Mouse (Mus musculus) left cerebral cortex, adult 18-20 months (tissue): Measurements from ENCODE around the gene Homer1. TPM values are rescaled to one million over a fixed set of nuclear protein-coding genes. Genes with fewer than 3 reads are reported as not detected.

Source experiments
- DNase-seq, 2 experiments: peaks; one replicate each; pipeline ENCODE4 v3.0.0; 2021 to 2022; ENCODE audit warnings: low spot score in 2 of 2, mixed read lengths in 1 of 2
- total RNA-seq, 2 experiments: library from RNA; stranded (reverse); gene quantifications; 2 replicates each; pipeline ENCODE4 v1.2.3; 2021

Homer1 gene
- total RNA-seq, 2 experiments from 2014 or later = 319 to 463 TPM

DNA sequence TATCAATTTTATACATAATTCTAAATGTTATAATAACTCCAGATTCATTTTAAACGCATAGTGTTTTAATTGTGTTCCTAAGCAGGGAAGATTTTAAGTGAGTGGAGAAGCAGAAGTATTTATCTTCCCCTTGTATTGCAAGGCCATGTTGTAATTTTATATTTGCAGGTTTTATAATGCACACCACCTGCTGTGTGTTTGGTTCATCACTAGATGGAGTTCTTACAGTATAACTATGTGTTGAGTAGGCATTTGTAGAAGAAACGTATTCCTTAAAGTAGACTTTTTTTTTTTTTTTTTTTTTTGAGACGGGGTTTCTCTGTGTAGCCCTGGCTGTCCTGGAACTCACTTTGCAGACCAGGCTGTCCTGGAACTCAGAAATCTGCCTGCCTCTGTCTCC lies 35.9 kb downstream of the Homer1 start:
- DNase-seq = no peak

DNA sequence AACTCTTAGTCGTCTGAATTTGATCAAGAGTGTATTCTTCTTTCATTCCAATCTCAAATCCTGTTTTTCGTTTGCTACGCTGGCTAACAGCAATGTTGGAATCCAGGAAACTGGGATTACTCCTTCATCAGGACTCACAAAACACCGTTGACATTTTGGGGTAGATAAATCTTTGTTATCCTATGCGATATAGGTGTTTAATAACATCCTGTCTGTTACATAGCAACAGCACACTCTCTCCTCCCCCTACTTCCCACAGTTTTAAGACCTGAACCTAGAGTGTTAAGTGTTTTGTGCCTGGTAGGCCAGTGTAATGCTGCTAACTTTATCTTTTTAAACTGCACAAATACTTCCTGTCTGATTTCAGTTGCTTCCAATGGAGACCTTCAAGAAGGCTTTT lies 39.0 kb downstream of the Homer1 start:
- DNase-seq = no peak

GRCm38 (mm10) chr13:93340555-93341278 lies 41.3 kb downstream of the Homer1 start:
- no peak for DNase-seq

DNA sequence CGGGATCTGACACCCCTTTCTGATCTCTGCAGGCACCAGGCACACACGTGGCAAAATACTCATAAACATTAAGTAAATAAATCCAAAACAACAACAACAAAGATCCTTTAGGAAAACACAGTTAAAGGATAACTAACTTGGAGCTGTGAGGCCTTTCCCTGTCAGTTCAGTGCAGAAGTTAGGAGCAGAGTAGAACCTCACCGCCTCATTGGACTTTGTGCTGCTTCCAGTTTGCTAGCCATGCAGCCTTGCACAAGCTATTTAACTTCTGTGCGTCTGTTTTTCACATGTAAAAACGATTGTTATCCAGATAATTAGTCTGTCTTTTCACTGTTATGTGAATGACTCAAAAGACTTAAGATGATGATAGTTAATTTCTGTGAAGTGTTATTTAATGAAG lies 43.2 kb downstream of the Homer1 start:
- no peak for DNase-seq

GRCm38 (mm10) chr13:93344395-93344794 lies 45.0 kb downstream of the Homer1 start:
- no peak for DNase-seq

- no peak for DNase-seq
Observed at GRCm38 (mm10) chr13:93345854-93346253, 46.4 kb downstream of the Homer1 start.

DNA sequence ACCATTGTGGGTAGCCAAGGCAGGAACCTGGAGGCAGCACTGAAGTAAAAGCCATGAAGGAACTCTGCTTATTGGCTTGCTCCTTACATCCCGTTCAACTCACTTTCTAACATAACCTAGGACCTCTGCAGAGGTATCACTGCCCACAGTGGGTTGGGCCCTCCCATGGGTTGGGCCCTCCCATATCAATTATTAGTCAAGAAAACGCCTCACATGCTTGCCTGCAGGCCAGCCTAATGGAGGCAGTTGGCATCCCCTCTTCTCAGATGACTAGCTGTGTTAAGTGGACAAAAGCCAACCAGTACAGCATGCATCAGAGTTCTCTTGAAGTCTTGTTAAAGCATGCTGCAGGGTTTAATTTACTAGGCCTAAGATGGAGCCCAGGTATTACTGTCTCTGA lies 52.6 kb downstream of the Homer1 start:
- DNase-seq = no peak

DNA sequence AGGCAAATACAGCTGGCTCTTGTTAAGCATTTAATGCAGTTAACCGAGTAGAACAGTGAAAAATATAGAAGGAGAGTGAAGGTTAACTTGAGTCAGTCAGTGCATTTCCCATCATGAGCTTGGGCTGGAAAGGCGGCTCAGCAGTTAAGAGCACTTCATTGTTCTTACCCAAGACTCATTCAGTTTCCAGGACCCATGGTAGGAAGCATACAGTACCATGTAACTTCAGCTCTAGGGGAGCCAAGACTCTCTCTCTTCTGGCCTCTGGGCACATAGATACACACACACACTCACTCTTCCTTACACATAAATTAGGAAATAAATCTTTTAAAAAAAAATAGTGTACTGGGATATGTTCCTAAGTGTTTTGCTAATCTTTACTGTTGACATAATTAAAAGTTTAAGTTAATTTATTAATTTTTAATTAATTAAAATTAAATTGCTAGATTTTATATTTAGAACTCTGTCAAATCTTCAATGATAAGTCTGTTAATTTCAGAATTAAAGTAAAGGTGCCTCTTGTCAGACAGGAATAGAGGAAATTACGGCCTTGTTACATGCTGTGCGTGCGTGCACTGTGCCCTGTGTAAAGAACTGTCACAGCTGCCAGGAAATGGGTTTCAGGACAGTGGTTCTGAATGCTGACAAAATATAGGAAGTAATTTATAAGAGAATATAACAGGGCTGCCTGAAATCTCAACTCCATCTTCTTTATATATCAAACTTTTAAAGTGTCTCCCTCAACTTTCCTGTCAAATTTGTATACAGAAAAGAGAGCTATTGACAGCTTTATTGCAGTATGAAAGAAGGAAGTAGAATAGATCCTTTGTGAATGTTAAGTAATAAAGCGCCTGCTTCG lies 55.2 kb downstream of the Homer1 start:
- DNase-seq = no peak

GRCm38 (mm10) chr13:93355279-93355587 lies 55.8 kb downstream of the Homer1 start:
- DNase-seq = no peak

- no peak for DNase-seq
Observed at GRCm38 (mm10) chr13:93358522-93358921, 59.1 kb downstream of the Homer1 start.

DNA sequence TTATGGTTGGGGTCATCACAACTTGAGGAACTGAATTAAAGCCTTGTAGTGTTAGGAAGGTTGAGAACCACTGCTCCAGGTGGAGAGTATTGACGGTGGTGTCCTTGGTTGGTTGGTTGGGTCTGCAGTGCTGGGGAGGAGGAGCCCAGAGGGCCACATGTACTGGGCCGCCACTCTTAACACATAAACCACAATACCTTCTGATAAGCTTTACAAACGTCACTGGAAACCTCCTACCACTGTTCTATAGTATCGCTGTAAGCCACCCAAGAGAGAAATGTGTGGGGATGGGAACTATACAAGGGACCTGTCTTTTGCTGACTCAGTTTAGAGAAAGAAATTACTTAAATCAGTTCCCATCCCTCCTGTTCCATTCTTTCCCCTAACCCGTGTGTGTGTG lies 68.1 kb downstream of the Homer1 start:
- no peak for DNase-seq

GRCm38 (mm10) chr13:93368812-93369584 lies 69.6 kb downstream of the Homer1 start:
- no peak for DNase-seq

DNA sequence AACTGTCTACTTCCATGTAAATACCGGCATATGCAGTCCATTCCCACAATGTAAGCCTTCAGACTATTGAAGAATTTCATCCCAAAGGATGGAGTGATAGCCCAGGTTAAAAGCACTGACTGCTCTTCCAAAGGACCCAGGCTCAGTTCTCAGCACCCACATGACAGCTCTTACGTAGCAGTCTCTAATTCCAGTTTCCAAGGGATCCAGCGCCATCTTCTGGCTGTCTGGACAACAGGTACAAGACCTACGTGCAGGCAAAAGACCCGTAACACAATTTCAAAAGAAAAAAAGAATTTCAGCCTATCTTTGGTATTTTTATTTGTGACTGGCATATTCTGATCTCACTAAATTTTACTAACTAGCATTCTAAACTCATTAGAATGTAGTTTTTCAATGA lies 75.0 kb downstream of the Homer1 start:
- DNase-seq = no peak

DNA sequence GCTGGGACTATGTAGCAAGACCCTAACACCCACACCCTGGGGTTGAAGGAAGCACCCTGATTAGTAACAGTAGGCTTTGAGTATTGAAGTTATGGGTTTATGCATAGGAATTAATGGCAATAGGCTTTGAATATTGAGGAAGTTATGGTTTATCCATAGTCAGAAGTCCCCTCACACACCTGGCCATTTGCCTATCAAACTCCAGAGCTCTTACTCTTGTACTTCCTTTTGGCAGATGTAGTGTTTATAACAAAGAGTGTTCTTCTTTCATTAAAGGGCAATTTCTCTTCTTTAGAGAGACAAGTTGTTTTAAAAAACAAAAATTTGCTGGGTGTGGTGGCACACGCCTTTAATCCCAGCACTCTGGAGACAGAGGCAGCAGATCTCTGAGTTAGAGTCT lies 79.1 kb downstream of the Homer1 start:
- DNase-seq = no peak

DNA sequence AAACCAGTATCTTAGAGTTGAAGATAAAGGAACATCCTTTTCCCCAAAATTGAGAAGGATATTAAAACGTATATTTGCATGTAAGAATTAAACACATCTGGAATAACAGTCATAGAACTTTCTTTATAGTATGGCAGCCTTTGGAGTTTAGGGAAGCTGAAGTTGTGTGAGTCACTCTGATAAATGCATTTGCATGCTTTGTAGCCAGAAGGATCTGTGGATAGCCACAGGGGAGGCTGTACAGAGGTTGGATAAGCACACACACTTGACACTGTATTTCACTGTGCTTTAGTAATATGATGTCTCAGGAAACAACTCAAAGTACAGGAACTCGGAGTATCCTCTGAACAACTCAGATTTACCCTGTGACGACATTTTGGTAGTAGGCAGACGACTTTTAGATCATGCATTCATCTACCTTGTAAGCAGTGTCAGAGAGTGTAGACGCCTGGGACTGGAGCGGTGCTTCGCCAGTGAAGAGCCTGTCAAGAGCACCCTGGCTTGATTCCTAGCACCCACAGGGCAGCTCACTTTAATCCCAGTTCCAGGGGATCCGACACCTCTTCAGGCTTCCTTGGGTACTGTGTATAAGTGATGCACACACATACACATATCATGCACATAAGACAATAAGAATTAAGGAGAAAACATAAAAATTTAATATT lies 81.1 kb downstream of the Homer1 start:
- no peak for DNase-seq

GRCm38 (mm10) chr13:93381301-93381700 lies 81.9 kb downstream of the Homer1 start:
- no peak for DNase-seq

GRCm38 (mm10) chr13:93383092-93383491 lies 83.7 kb downstream of the Homer1 start:
- DNase-seq = no peak

GRCm38 (mm10) chr13:93383620-93384019 lies 84.2 kb downstream of the Homer1 start:
- DNase-seq = no peak

DNA sequence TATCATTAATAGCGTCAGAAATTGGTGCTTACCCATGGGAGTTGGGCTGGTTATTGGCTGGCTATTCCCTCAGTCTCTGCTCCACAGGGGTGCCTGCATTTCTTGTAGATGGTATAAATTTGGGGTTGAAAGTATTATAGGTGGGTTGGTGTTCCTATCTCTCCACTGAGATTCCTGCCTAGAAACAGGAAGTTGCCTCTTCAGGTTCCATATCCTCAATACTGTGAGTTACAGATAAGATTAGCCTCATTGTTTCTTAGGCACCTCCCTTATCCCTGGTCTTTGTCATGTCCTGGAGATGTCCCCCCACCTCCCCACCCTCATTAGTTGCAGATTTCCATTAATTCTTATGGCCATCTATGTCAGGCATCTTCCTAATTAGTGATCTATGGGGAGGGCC lies 85.0 kb downstream of the Homer1 start:
- DNase-seq = no peak

GRCm38 (mm10) chr13:93385147-93385546 lies 85.7 kb downstream of the Homer1 start:
- DNase-seq = no peak

- DNase-seq = no peak
Observed at GRCm38 (mm10) chr13:93387440-93387839, 88.0 kb downstream of the Homer1 start.
